Mouse (Mus musculus) forebrain, embryonic 11.5 days (tissue): ENCODE data around the gene Prdx6. TPM values are rescaled to one million over a fixed set of nuclear protein-coding genes. Genes with fewer than 3 reads are reported as not detected.
A peak's percentile ranks its signal among the peaks of the same experiment; 100 is the strongest.

ENCODE experiments used
- ATAC-seq: fragments of 200-750 bp; cut with Nextera tagmentation; replicated peaks from 2 replicates; pipeline ENCODE4 v1.8.0; 2017; ENCODE audit warnings: moderate TSS enrichment; ENCODE audit not compliant: low FRiP score
- DNase-seq: peaks from one replicate; pipeline ENCODE4 v3.0.0-alpha.2; 2017; ENCODE audit warnings: low spot score
- H3K27ac ChIP-seq: fragments of 300-500 bp; sonication (generic); 2 replicates; pipeline ENCODE4 v1.5.1; 2014; ENCODE audit warnings: low read depth, low read length
- H3K27me3 ChIP-seq: fragments of 300-500 bp; sonication (generic); 2 replicates; pipeline ENCODE4 v1.6.1; 2014; ENCODE audit warnings: mild to moderate bottlenecking, low read length, mixed read lengths; ENCODE audit not compliant: control insufficient read depth, insufficient read depth
- H3K36me3 ChIP-seq: fragments of 300-500 bp; sonication (generic); 2 replicates; pipeline ENCODE4 v1.6.1; 2014; ENCODE audit warnings: mild to moderate bottlenecking, low read length, moderate library complexity, mixed read lengths; ENCODE audit not compliant: control insufficient read depth, insufficient read depth
- H3K4me1 ChIP-seq: fragments of 300-500 bp; sonication (generic); replicated peaks from 2 replicates; pipeline ENCODE4 v1.6.1; 2014; ENCODE audit warnings: low read length, mixed read lengths; ENCODE audit not compliant: control insufficient read depth, insufficient read depth
- H3K4me2 ChIP-seq: fragments of 300-500 bp; sonication (generic); 2 replicates; pipeline ENCODE4 v1.6.1; 2014; ENCODE audit warnings: low read depth, mild to moderate bottlenecking, low read length, moderate library complexity, mixed read lengths; ENCODE audit not compliant: severe bottlenecking
- H3K4me3 ChIP-seq: fragments of 300-500 bp; sonication (generic); 2 replicates; pipeline ENCODE4 v1.5.1; 2014; ENCODE audit warnings: low read depth, low read length
- H3K9ac ChIP-seq: fragments of 300-500 bp; sonication (generic); 2 replicates; pipeline ENCODE4 v1.6.1; 2014; ENCODE audit warnings: low read length
- H3K9me3 ChIP-seq: fragments of 300-500 bp; sonication (generic); 2 replicates; pipeline ENCODE4 v1.6.1; 2016; ENCODE audit warnings: low read length, mixed read lengths; ENCODE audit not compliant: control insufficient read depth
- WGBS: fragments of 180-500 bp; shearing (Covaris S2); extraction: QIAGEN DNeasy Blood & Tissue Kit; methylation state at CpG from one replicate; pipeline ENCODE4 v1.1.7; 2014; 5-methylcytosine and 5-hydroxymethylcytosine counted together
- polyA plus RNA-seq: library from polyadenylated mRNA; unstranded; fragments of >200 nt; fragmentation: Nextera tagmentation; extraction: Ambion mirVana; gene quantifications from 2 replicates; pipeline ENCODE4 v1.2.1, GENCODE M21; 2014

The Prdx6 gene
- polyA plus RNA-seq, result 443 and 453 TPM in 2 replicates

GRCm38 (mm10) chr1:161250604-161251416, at the start of gene Prdx6:
Prdx6 (minus strand) TSS chr1:161251219.
- Histone ChIP-seq H3K27ac (peak within 1 kb of the TSS; percentile 19), H3K27me3 (no peaks in the 10 kb centered on the region), H3K9ac (peak within 1 kb of the TSS; percentile 82), H3K4me1 (0 out of 2 replicates have a peak, but pooled peaks cover 4% of the 10 kb centered on the region), H3K36me3 (no peaks in the 10 kb centered on the region), H3K9me3 (no peaks in the 10 kb centered on the region), H3K4me2 (peak within 1 kb of the TSS; percentile 78), H3K4me3 (peak within 1 kb of the TSS; percentile 59)
- under 1% methylated on average over 66 of the region's 66 CpGs for WGBS
- peak; percentile 94 for DNase-seq
- ATAC-seq, result peak; percentile 95

- WGBS, result 47% methylated on average over 12 of the region's 12 CpGs
- H3K4me1 ChIP-seq, result no peaks in the 10 kb centered on the region
- H3K27ac ChIP-seq, result no peak overlapping the region
- H3K27me3 ChIP-seq, result no peaks in the 10 kb centered on the region
- no peaks in the 10 kb centered on the region; the same call in 1 of the 2 replicates for H3K9me3 ChIP-seq
- no peak overlapping the region for H3K9ac ChIP-seq
- no peaks in the 10 kb centered on the region for H3K36me3 ChIP-seq
- ATAC-seq, result no peak
- no peak overlapping the region for H3K4me2 ChIP-seq
- DNase-seq, result no peak
- no peak overlapping the region for H3K4me3 ChIP-seq
Observed at GRCm38 (mm10) chr1:161288256-161288655, 37.2 kb upstream of the Prdx6 start.

- no peak overlapping the region for H3K4me2 ChIP-seq
- H3K9me3 ChIP-seq, result no peaks in the 10 kb centered on the region; the same call in 1 of the 2 replicates
Observed at GRCm38 (mm10) chr1:161286726-161287310, 35.8 kb upstream of the Prdx6 start.

GRCm38 (mm10) chr1:161281054-161281688, 30.2 kb upstream of the Prdx6 start:
- Histone ChIP-seq H3K4me3 (no peak overlapping the region), H3K27ac (no peak overlapping the region), H3K27me3 (no peaks in the 10 kb centered on the region), H3K4me2 (no peak overlapping the region), H3K9me3 (no peaks in the 10 kb centered on the region), H3K36me3 (no peaks in the 10 kb centered on the region), H3K4me1 (no peaks in the 10 kb centered on the region), H3K9ac (no peak overlapping the region)
- ATAC-seq (no peak), DNase-seq (no peak)
- WGBS, result 83% methylated on average over 3 of the region's 3 CpGs

More at GRCm38 (mm10) chr1:161286726-161287310, 35.8 kb upstream of the Prdx6 start:
- Histone ChIP-seq H3K36me3 (no peaks in the 10 kb centered on the region), H3K27ac (no peak overlapping the region), H3K9ac (no peak overlapping the region), H3K27me3 (no peaks in the 10 kb centered on the region), H3K4me1 (no peaks in the 10 kb centered on the region), H3K4me3 (no peak overlapping the region)
- WGBS, result 26% methylated on average over 11 of the region's 11 CpGs
- ATAC-seq, result peak; percentile 84
- peak; percentile 73 for DNase-seq

GRCm38 (mm10) chr1:161279244-161279908, 28.4 kb upstream of the Prdx6 start:
- no peaks in the 10 kb centered on the region for H3K36me3 ChIP-seq
- H3K4me1 ChIP-seq, result no peaks in the 10 kb centered on the region
- H3K27me3 ChIP-seq, result no peaks in the 10 kb centered on the region
- H3K9me3 ChIP-seq, result no peaks in the 10 kb centered on the region
- no peak overlapping the region for H3K27ac ChIP-seq
- ATAC-seq (no peak), DNase-seq (no peak)
- H3K4me2 ChIP-seq, result no peak overlapping the region
- H3K4me3 ChIP-seq, result no peak overlapping the region
- no peak overlapping the region for H3K9ac ChIP-seq
- WGBS, result 73% methylated on average over 6 of the region's 6 CpGs

- no peak overlapping the region for H3K27ac ChIP-seq
- ATAC-seq (peak; percentile 88), DNase-seq (no peak)
- no peaks in the 10 kb centered on the region for H3K36me3 ChIP-seq
- H3K27me3 ChIP-seq, result no peaks in the 10 kb centered on the region
- no peak overlapping the region for H3K4me3 ChIP-seq
- no peak overlapping the region for H3K9ac ChIP-seq
- H3K9me3 ChIP-seq, result no peaks in the 10 kb centered on the region
- H3K4me2 ChIP-seq, result no peak overlapping the region
- no peaks in the 10 kb centered on the region for H3K4me1 ChIP-seq
- 10% methylated on average over 1 of the region's 1 CpGs for WGBS
Observed at GRCm38 (mm10) chr1:161273486-161273885, 22.5 kb upstream of the Prdx6 start.

GRCm38 (mm10) chr1:161271461-161271810, 20.4 kb upstream of the Prdx6 start:
- H3K4me3 ChIP-seq, result no peak overlapping the region
- no peak for DNase-seq
- no peaks in the 10 kb centered on the region for H3K36me3 ChIP-seq
- H3K27me3 ChIP-seq, result no peaks in the 10 kb centered on the region
- no peak overlapping the region for H3K27ac ChIP-seq
- 63% methylated on average over 2 of the region's 2 CpGs for WGBS
- no peaks in the 10 kb centered on the region for H3K4me1 ChIP-seq
- H3K9me3 ChIP-seq, result no peaks in the 10 kb centered on the region
- ATAC-seq, result no peak
- no peak overlapping the region for H3K4me2 ChIP-seq
- no peak overlapping the region for H3K9ac ChIP-seq

GRCm38 (mm10) chr1:161270776-161271460, 19.9 kb upstream of the Prdx6 start:
- no peaks in the 10 kb centered on the region for H3K27me3 ChIP-seq
- no peak overlapping the region for H3K4me2 ChIP-seq
- H3K4me1 ChIP-seq, result no peaks in the 10 kb centered on the region
- ATAC-seq, result no peak
- H3K36me3 ChIP-seq, result no peaks in the 10 kb centered on the region
- no peak overlapping the region for H3K4me3 ChIP-seq
- no peak overlapping the region for H3K27ac ChIP-seq
- DNase-seq, result no peak
- no peaks in the 10 kb centered on the region for H3K9me3 ChIP-seq
- H3K9ac ChIP-seq, result no peak overlapping the region
- WGBS, result 81% methylated on average over 4 of the region's 4 CpGs
